Mouse (Mus musculus) CH12.LX (cell line): ENCODE measurements around the gene Cer1. TPM values are rescaled to one million over a fixed set of nuclear protein-coding genes. Genes with fewer than 3 reads are reported as not detected.

ENCODE experiments used
- DNase-seq: peaks from one replicate; pipeline ENCODE4 v3.0.0-alpha.2; 2013; ENCODE audit errors: extremely low read depth
- H3K27ac ChIP-seq: 2 replicates; pipeline ENCODE4 v1.5.1; 2012; ENCODE audit warnings: low read depth, mild to moderate bottlenecking, control low read depth, moderate library complexity; ENCODE audit not compliant: insufficient read depth
- H3K27me3 ChIP-seq: replicated peaks from 2 replicates; pipeline ENCODE3; 2012; ENCODE audit warnings: inconsistent platforms
- H3K36me3 ChIP-seq, 2 experiments: replicated peaks in 1 of 2; 2 replicates each; pipeline versions ENCODE3 to v1.6.1; 2012; ENCODE audit warnings: inconsistent platforms in 1 of 2, low read length in 1 of 2, mild to moderate bottlenecking in 1 of 2, mixed read lengths in 1 of 2, moderate library complexity in 1 of 2; ENCODE audit not compliant: control insufficient read depth in 1 of 2, insufficient read depth in 1 of 2
- H3K4me1 ChIP-seq, 2 experiments: 2 replicates each; pipeline ENCODE4 v1.6.1; 2012; ENCODE audit warnings: inconsistent platforms in 1 of 2, moderate library complexity in 1 of 2; ENCODE audit not compliant: insufficient read depth in 2 of 2, control insufficient read depth in 1 of 2
- H3K4me2 ChIP-seq: 2 replicates; pipeline ENCODE4 v1.6.1; 2012; ENCODE audit warnings: low read depth, mild to moderate bottlenecking, control low read depth; ENCODE audit not compliant: poor library complexity, insufficient read depth, severe bottlenecking
- H3K4me3 ChIP-seq, 3 experiments: fragments of 150-350 bp in 1 of 3; sonication (generic) in 1 of 3; replicated peaks in 1 of 3; 2 replicates each; pipeline versions ENCODE3 to v1.5.1; 2011 to 2012; ENCODE audit warnings: low read depth in 2 of 3, low read length in 2 of 3, mild to moderate bottlenecking in 2 of 3, moderate library complexity in 2 of 3, control low read depth in 1 of 3, improper control_type of control experiment in 1 of 3, inconsistent platforms in 1 of 3, mixed read lengths in 1 of 3; ENCODE audit not compliant: poor library complexity in 1 of 3
- H3K79me2 ChIP-seq: replicated peaks from 2 replicates; pipeline ENCODE4 v1.6.1; 2012; ENCODE audit warnings: mild to moderate bottlenecking, moderate library complexity; ENCODE audit not compliant: control insufficient read depth, poor library complexity, insufficient read depth, severe bottlenecking; ENCODE audit errors: extremely low read depth
- H3K9ac ChIP-seq: 2 replicates; pipeline ENCODE4 v1.6.1; 2012; ENCODE audit warnings: low read depth, mild to moderate bottlenecking, control low read depth, moderate library complexity; ENCODE audit not compliant: insufficient read depth
- H3K9me3 ChIP-seq: replicated peaks from 2 replicates; pipeline ENCODE3; 2012; ENCODE audit warnings: low read length, inconsistent platforms, mixed read lengths
- BHLHE40 ChIP-seq: IDR thresholded peaks from 2 replicates; pipeline ENCODE4 v1.6.1; 2011; ENCODE audit warnings: mild to moderate bottlenecking, low read depth, low read length, improper control_type of control experiment
- CHD2 ChIP-seq: IDR thresholded peaks from 2 replicates; pipeline ENCODE4 v1.6.1; 2011; ENCODE audit warnings: low read length, improper control_type of control experiment
- ELF1 ChIP-seq: IDR thresholded peaks from 2 replicates; pipeline ENCODE4 v1.6.1; 2014; ENCODE audit warnings: low read depth, mild to moderate bottlenecking, inconsistent platforms, low read length, improper control_type of control experiment
- ETS1 ChIP-seq: conservative IDR thresholded peaks from 2 replicates; pipeline ENCODE4 v1.6.1; 2012; ENCODE audit warnings: low read depth, mild to moderate bottlenecking, inconsistent platforms, low read length, improper control_type of control experiment, moderate library complexity
- HCFC1 ChIP-seq: IDR thresholded peaks from 2 replicates; pipeline ENCODE4 v1.6.1; 2012; ENCODE audit warnings: low read depth, mild to moderate bottlenecking, inconsistent platforms, low read length, improper control_type of control experiment
- JUND ChIP-seq: conservative IDR thresholded peaks from 2 replicates; pipeline ENCODE4 v1.6.1; 2011; ENCODE audit warnings: low read depth, low read length, improper control_type of control experiment
- KAT2A ChIP-seq: IDR thresholded peaks from 2 replicates; pipeline ENCODE4 v1.6.1; 2012; ENCODE audit warnings: low read length, improper control_type of control experiment, inconsistent platforms; ENCODE audit not compliant: insufficient replicate concordance
- MAX ChIP-seq: IDR thresholded peaks from 2 replicates; pipeline ENCODE4 v1.6.1; 2011; ENCODE audit warnings: low read length, improper control_type of control experiment
- MYC ChIP-seq: IDR thresholded peaks from 2 replicates; pipeline ENCODE4 v1.6.1; 2011; ENCODE audit warnings: low read depth, mild to moderate bottlenecking, improper control_type of control experiment, low read length
- NRF1 ChIP-seq: IDR thresholded peaks from 2 replicates; pipeline ENCODE4 v1.6.1; 2014; ENCODE audit warnings: low read depth, mild to moderate bottlenecking, inconsistent platforms, low read length, improper control_type of control experiment, moderate library complexity
- PAX5 ChIP-seq: IDR thresholded peaks from 2 replicates; pipeline ENCODE4 v1.6.1; 2012; ENCODE audit warnings: low read length, inconsistent platforms, mixed read lengths
- POLR2AphosphoS2 ChIP-seq: IDR thresholded peaks from 2 replicates; pipeline ENCODE4 v1.6.1; 2011; ENCODE audit warnings: low read depth, low read length, improper control_type of control experiment
- RCOR1 ChIP-seq: conservative IDR thresholded peaks from 2 replicates; pipeline ENCODE4 v1.6.1; 2012; ENCODE audit warnings: low read depth, mild to moderate bottlenecking, inconsistent platforms, low read length, improper control_type of control experiment
- SMC3 ChIP-seq: IDR thresholded peaks from 2 replicates; pipeline ENCODE4 v1.6.1; 2011; ENCODE audit warnings: low read depth, low read length, improper control_type of control experiment
- TBP ChIP-seq: conservative IDR thresholded peaks from 2 replicates; pipeline ENCODE4 v1.6.1; 2011; ENCODE audit warnings: low read depth, low read length, improper control_type of control experiment
- TCF12 ChIP-seq: IDR thresholded peaks from 2 replicates; pipeline ENCODE4 v1.6.1; 2014; ENCODE audit warnings: low read depth, mild to moderate bottlenecking, inconsistent platforms, low read length, improper control_type of control experiment
- USF1 ChIP-seq: IDR thresholded peaks from 2 replicates; pipeline ENCODE4 v1.6.1; 2014; ENCODE audit warnings: low read depth, mild to moderate bottlenecking, inconsistent platforms, low read length, improper control_type of control experiment
- USF2 ChIP-seq: conservative IDR thresholded peaks from 2 replicates; pipeline ENCODE4 v1.6.1; 2011; ENCODE audit warnings: low read depth, low read length, improper control_type of control experiment
- ZMIZ1 ChIP-seq: IDR thresholded peaks from 2 replicates; pipeline ENCODE4 v1.6.1; 2012; ENCODE audit warnings: low read depth, mild to moderate bottlenecking, inconsistent platforms, low read length, improper control_type of control experiment
- ZNF384 ChIP-seq: IDR thresholded peaks from 2 replicates; pipeline ENCODE4 v1.6.1; 2012; ENCODE audit warnings: low read depth, low read length, improper control_type of control experiment, inconsistent platforms
- dilution Hi-C: fragments of 300-500 bp; cut with MboI; formaldehyde crosslinking; loops from 2 replicates; pipeline ENCODE4 v1.14.3; 2020; ENCODE audit warnings: low sequenced_read_pairs; ENCODE audit not compliant: extremely low pct_unique_long_range_greater_than_20kb, extremely low pct_ligation_motif_present
- in situ Hi-C: fragments of 300-500 bp; cut with MboI; formaldehyde crosslinking; loops from 3 replicates; pipeline ENCODE4 v1.14.3; 2019; ENCODE audit warnings: low sequenced_read_pairs, low pct_ligation_motif_present, low pct_unique_long_range_greater_than_20kb, mixed read lengths
- polyA plus RNA-seq: library from polyadenylated mRNA; unstranded; fragments of >175 nt; gene quantifications from 2 replicates; pipeline ENCODE4 v1.2.1, GENCODE M21; 2012; ENCODE audit warnings: low read depth; ENCODE audit not compliant: insufficient read length
- total RNA-seq, 2 experiments: library from RNA; depleted of rRNA; stranded (reverse); fragments of 300-350 nt in 1 of 2; fragments of >200 nt in 1 of 2; gene quantifications; 2 replicates each; pipeline ENCODE4 v1.2.3; 2012 to 2014

Cer1 gene
- total and polyA plus RNA-seq, 3 experiments = not detected

DNA sequence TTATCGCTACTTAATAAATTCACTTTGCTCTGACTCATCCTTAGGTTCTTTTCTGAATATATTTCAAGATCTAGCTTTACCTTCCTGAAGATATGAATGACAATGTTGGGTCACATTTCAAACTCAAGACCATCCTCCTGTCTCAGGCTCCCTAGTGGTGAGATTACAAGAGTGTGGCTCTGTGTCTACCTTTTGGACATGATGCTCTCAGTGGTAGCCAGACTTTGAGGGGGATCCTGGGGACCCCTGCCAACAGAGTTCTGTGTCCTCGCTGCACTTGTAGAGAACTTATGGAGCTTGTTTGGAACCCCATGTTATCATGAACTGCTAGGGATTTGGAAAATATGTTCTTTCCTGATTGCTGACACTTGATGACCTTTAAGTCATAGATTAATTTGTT, 23.5 kb downstream of the Cer1 start:
- Histone ChIP-seq H3K36me3 (peaks cover 0 to under 1% of the 10 kb centered on the region in 2 experiments), H3K79me2 (peaks cover 16% of the 10 kb centered on the region), H3K9ac (no peak overlapping the region), H3K9me3 (no peaks in the 10 kb centered on the region), H3K4me1 (peaks cover 0 to 14% of the 10 kb centered on the region in 2 experiments; a peak in 2 of 4 replicates), H3K27me3 (no peaks in the 10 kb centered on the region), H3K4me2 (no peak overlapping the region), H3K27ac (no peak overlapping the region), H3K4me3 (no peak overlapping the region)
- DNase-seq = no peak
- dilution Hi-C loops (no loop called here), in situ Hi-C loops (no loop called here)
- TF ChIP-seq USF1 = no peak
- TF ChIP-seq ZMIZ1 = no peak
- no peak for TF ChIP-seq ELF1
- no peak for TF ChIP-seq POLR2AphosphoS2
- TF ChIP-seq ETS1 = no peak
- no peak for TF ChIP-seq PAX5
- TF ChIP-seq MAX = no peak
- no peak for TF ChIP-seq JUND
- TF ChIP-seq TBP = no peak
- TF ChIP-seq TCF12 = no peak
- TF ChIP-seq RCOR1 = no peak
- no peak for TF ChIP-seq ZNF384
- no peak for TF ChIP-seq SMC3
- no peak for TF ChIP-seq CHD2
- TF ChIP-seq MYC = no peak
- no peak for TF ChIP-seq HCFC1
- no peak for TF ChIP-seq BHLHE40

DNA sequence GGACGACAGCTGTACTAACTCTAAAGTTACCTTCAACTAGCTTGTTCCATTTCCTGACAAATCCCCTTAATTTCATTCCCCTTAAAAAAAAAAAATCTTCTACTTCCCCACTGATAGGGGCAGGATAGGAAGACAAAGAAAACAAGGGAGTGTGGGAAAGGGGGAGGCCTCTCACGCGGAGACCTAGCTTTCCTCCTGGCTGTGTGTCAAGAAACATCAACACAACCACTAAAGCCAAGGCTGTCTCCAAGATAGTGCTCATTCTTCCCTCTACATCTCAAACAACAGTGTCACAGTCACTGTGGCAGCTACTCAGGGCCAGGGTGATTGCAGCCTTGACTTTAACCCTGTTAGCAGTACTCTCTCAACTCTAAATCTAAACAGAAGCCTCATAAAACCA, 24.4 kb downstream of the Cer1 start:
- DNase-seq = no peak
- Histone ChIP-seq H3K9ac (no peak overlapping the region), H3K27me3 (no peaks in the 10 kb centered on the region), H3K4me1 (peaks cover 0 to 21% of the 10 kb centered on the region in 2 experiments; a peak in 2 of 4 replicates), H3K79me2 (peaks cover 19% of the 10 kb centered on the region), H3K9me3 (no peaks in the 10 kb centered on the region), H3K4me3 (no peak overlapping the region), H3K27ac (no peak overlapping the region), H3K4me2 (no peak overlapping the region), H3K36me3 (peaks cover 0 to 4% of the 10 kb centered on the region in 2 experiments)
- TF ChIP-seq KAT2A = no peak
- TF ChIP-seq TBP = no peak
- no peak for TF ChIP-seq POLR2AphosphoS2
- no peak for TF ChIP-seq USF2
- TF ChIP-seq NRF1 = no peak
- dilution Hi-C loops (no loop called here), in situ Hi-C loops (no loop called here)
